Mouse (Mus musculus) embryonic facial prominence, embryonic 11.5 days (tissue): Measurements from ENCODE around the gene Zfp827. TPM values are rescaled to one million over a fixed set of nuclear protein-coding genes. Genes with fewer than 3 reads are reported as not detected.

Experiments
- ATAC-seq: fragments of 200-750 bp; cut with Nextera tagmentation; replicated peaks from 2 replicates; pipeline ENCODE4 v1.8.0; 2017; ENCODE audit warnings: low read depth; ENCODE audit not compliant: insufficient number of reproducible peaks, low FRiP score, low TSS enrichment
- DNase-seq: peaks from one replicate; pipeline ENCODE4 v3.0.0-alpha.2; 2015; ENCODE audit warnings: low spot score
- H3K27ac ChIP-seq: fragments of 300-500 bp; sonication (generic); replicated peaks from 2 replicates; pipeline ENCODE4 v1.5.1; 2014; ENCODE audit warnings: mild to moderate bottlenecking, low read depth, low read length, control low read depth
- H3K27me3 ChIP-seq: fragments of 300-500 bp; sonication (generic); 2 replicates; pipeline ENCODE4 v1.6.1; 2014; ENCODE audit warnings: mild to moderate bottlenecking, low read length, moderate library complexity, mixed read lengths; ENCODE audit not compliant: control insufficient read depth, insufficient read depth
- H3K36me3 ChIP-seq: fragments of 300-500 bp; sonication (generic); replicated peaks from 2 replicates; pipeline ENCODE4 v1.6.1; 2014; ENCODE audit warnings: low read depth, mild to moderate bottlenecking, low read length, moderate library complexity, mixed read lengths; ENCODE audit not compliant: control insufficient read depth, insufficient read depth
- H3K4me1 ChIP-seq: fragments of 300-500 bp; sonication (generic); 2 replicates; pipeline ENCODE4 v1.6.1; 2014; ENCODE audit warnings: low read length, mixed read lengths; ENCODE audit not compliant: control insufficient read depth, insufficient read depth
- H3K4me2 ChIP-seq: fragments of 300-500 bp; sonication (generic); 2 replicates; pipeline ENCODE4 v1.6.1; 2014; ENCODE audit warnings: low read depth, mild to moderate bottlenecking, control low read depth, low read length, moderate library complexity
- H3K4me3 ChIP-seq: fragments of 300-500 bp; sonication (generic); 2 replicates; pipeline ENCODE4 v1.5.1; 2014; ENCODE audit warnings: low read depth, low read length, control low read depth
- H3K9ac ChIP-seq: fragments of 300-500 bp; sonication (generic); replicated peaks from 2 replicates; pipeline ENCODE4 v1.6.1; 2014; ENCODE audit warnings: mild to moderate bottlenecking, control low read depth, low read length
- H3K9me3 ChIP-seq: fragments of 300-500 bp; sonication (generic); replicated peaks from 2 replicates; pipeline ENCODE4 v1.6.1; 2016; ENCODE audit warnings: mild to moderate bottlenecking, low read length, inconsistent platforms, mixed read lengths; ENCODE audit not compliant: control insufficient read depth
- WGBS: fragments of 180-500 bp; shearing (Covaris S2); extraction: QIAGEN DNeasy Blood & Tissue Kit; methylation state at CpG from one replicate; pipeline ENCODE4 v1.1.7; 2014; 5-methylcytosine and 5-hydroxymethylcytosine counted together
- polyA plus RNA-seq: library from polyadenylated mRNA; unstranded; fragments of >200 nt; fragmentation: Nextera tagmentation; extraction: Ambion mirVana; gene quantifications from 2 replicates; pipeline ENCODE4 v1.2.1, GENCODE M21; 2014

Zfp827 gene
- polyA plus RNA-seq, 1 experiment from 2014 or later, result 11.0 TPM

GRCm38 (mm10) chr8:79153637-79154036, 125.4 kb downstream of the Zfp827 start:
- H3K9ac ChIP-seq, result no peak overlapping the region
- no peaks in the 10 kb centered on the region; the same call in 1 of the 2 replicates for H3K36me3 ChIP-seq
- no peak overlapping the region for H3K4me3 ChIP-seq
- H3K4me1 ChIP-seq, result no peaks in the 10 kb centered on the region; the same call in 1 of the 2 replicates
- DNase-seq (no peak), ATAC-seq (no peak)
- no peak overlapping the region for H3K4me2 ChIP-seq
- no peaks in the 10 kb centered on the region for H3K9me3 ChIP-seq
- no peaks in the 10 kb centered on the region for H3K27me3 ChIP-seq
- WGBS, result 93% methylated on average over 4 of the region's 4 CpGs
- no peak overlapping the region for H3K27ac ChIP-seq

- no peaks in the 10 kb centered on the region for H3K9me3 ChIP-seq
- DNase-seq (no peak), ATAC-seq (no peak)
- H3K36me3 ChIP-seq, result no peaks in the 10 kb centered on the region; the same call in 1 of the 2 replicates
- H3K4me2 ChIP-seq, result no peak overlapping the region
- H3K4me3 ChIP-seq, result no peak overlapping the region
- no peaks in the 10 kb centered on the region for H3K27me3 ChIP-seq
- no peak overlapping the region for H3K27ac ChIP-seq
- no peaks in the 10 kb centered on the region; the same call in 1 of the 2 replicates for H3K4me1 ChIP-seq
- no peak overlapping the region for H3K9ac ChIP-seq
- 96% methylated on average over 10 of the region's 10 CpGs for WGBS
Observed at GRCm38 (mm10) chr8:79155556-79156161, 127.4 kb downstream of the Zfp827 start.

GRCm38 (mm10) chr8:79157366-79157765, 129.1 kb downstream of the Zfp827 start:
- DNase-seq, result peak; percentile 81

GRCm38 (mm10) chr8:79158357-79158756, 130.1 kb downstream of the Zfp827 start:
- Histone ChIP-seq H3K27ac (no peak overlapping the region), H3K4me1 (no peaks in the 10 kb centered on the region; the same call in 1 of the 2 replicates), H3K4me2 (no peak overlapping the region), H3K9ac (no peak overlapping the region), H3K4me3 (no peak overlapping the region), H3K9me3 (no peaks in the 10 kb centered on the region), H3K36me3 (no peaks in the 10 kb centered on the region; the same call in 1 of the 2 replicates), H3K27me3 (no peaks in the 10 kb centered on the region)
- DNase-seq, result no peak
- WGBS, result 32% methylated on average over 2 of the region's 2 CpGs
- no peak for ATAC-seq

More at GRCm38 (mm10) chr8:79157366-79157765, 129.1 kb downstream of the Zfp827 start:
- Histone ChIP-seq H3K9me3 (no peaks in the 10 kb centered on the region), H3K9ac (no peak overlapping the region), H3K36me3 (no peaks in the 10 kb centered on the region; the same call in 1 of the 2 replicates), H3K27ac (0 out of 2 replicates have a peak overlapping the region, but pooled peaks have one; percentile 13), H3K4me1 (no peaks in the 10 kb centered on the region; the same call in 1 of the 2 replicates), H3K4me3 (no peak overlapping the region), H3K27me3 (no peaks in the 10 kb centered on the region), H3K4me2 (no peak overlapping the region)
- ATAC-seq, result no peak
- WGBS, result 18% methylated on average over 4 of the region's 4 CpGs

- H3K27ac ChIP-seq, result no peak overlapping the region
- H3K9me3 ChIP-seq, result no peaks in the 10 kb centered on the region
- H3K27me3 ChIP-seq, result no peaks in the 10 kb centered on the region
- no peaks in the 10 kb centered on the region; the same call in 1 of the 2 replicates for H3K36me3 ChIP-seq
- H3K4me3 ChIP-seq, result no peak overlapping the region
- no peak overlapping the region for H3K4me2 ChIP-seq
- ATAC-seq (no peak), DNase-seq (no peak)
- no peak overlapping the region for H3K9ac ChIP-seq
- WGBS, result 88% methylated on average over 9 of the region's 9 CpGs
- H3K4me1 ChIP-seq, result no peaks in the 10 kb centered on the region; the same call in 1 of the 2 replicates
Observed at GRCm38 (mm10) chr8:79159397-79159796, 131.2 kb downstream of the Zfp827 start.

GRCm38 (mm10) chr8:79160302-79160701, 132.1 kb downstream of the Zfp827 start:
- H3K36me3 ChIP-seq, result no peaks in the 10 kb centered on the region; the same call in 1 of the 2 replicates
- H3K27ac ChIP-seq, result no peak overlapping the region; the same call in 1 of the 2 replicates
- DNase-seq, result no peak
- 43% methylated on average over 4 of the region's 4 CpGs for WGBS
- no peaks in the 10 kb centered on the region for H3K27me3 ChIP-seq
- no peak overlapping the region for H3K4me3 ChIP-seq
- no peaks in the 10 kb centered on the region for H3K9me3 ChIP-seq
- H3K4me1 ChIP-seq, result no peaks in the 10 kb centered on the region; the same call in 1 of the 2 replicates
- ATAC-seq, result 0 out of 2 replicates have a peak, but pooled peaks have one; percentile 32
- H3K9ac ChIP-seq, result no peak overlapping the region
- H3K4me2 ChIP-seq, result no peak overlapping the region

- Histone ChIP-seq H3K4me1 (no peaks in the 10 kb centered on the region; the same call in 1 of the 2 replicates), H3K4me3 (no peak overlapping the region), H3K27ac (no peak overlapping the region), H3K27me3 (no peaks in the 10 kb centered on the region), H3K9ac (no peak overlapping the region), H3K9me3 (no peaks in the 10 kb centered on the region), H3K4me2 (no peak overlapping the region), H3K36me3 (no peaks in the 10 kb centered on the region; the same call in 1 of the 2 replicates)
- ATAC-seq (no peak), DNase-seq (no peak)
- WGBS, result 83% methylated on average over 4 of the region's 4 CpGs
Observed at GRCm38 (mm10) chr8:79161172-79161778, 133.0 kb downstream of the Zfp827 start.
